Mouse (Mus musculus) urinary bladder, postnatal 10 days (tissue): Measurements from ENCODE around the gene Kcnn3.

Experiments
- DNase-seq: peaks from one replicate; pipeline ENCODE4 v3.0.0; 2022; ENCODE audit warnings: low spot score

Gene Kcnn3

DNA sequence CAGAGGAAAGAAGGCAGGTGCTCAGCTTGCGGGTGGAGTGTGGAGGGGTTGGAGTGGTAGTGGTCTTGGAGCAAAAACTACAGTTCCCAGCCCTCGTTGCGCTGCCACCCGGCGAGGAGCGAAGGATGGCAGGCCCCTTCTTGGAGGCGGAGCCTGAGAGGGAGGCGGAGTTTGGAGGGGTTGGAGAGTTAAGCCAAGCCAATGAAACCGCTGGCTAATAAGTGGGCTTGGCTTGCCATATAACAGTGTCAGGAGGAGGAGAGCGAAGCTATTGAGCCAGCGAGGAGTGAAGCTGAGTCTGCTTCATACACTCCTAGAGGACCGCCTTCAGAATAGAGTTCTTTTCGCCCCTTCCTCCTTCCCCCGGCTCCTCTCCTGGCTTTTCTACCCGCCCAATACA is at the start of gene Kcnn3:
Gene Kcnn3, plus strand, starts transcription at position 271 of the 400 bp plus-strand sequence.
- DNase-seq = peak; percentile 52

GRCm38 (mm10) chr3:89472280-89472679 is 47.7 kb upstream of the Kcnn3 start:
- no peak for DNase-seq

- no peak for DNase-seq
These were observed 46.1 kb upstream of the Kcnn3 start for GRCm38 (mm10) chr3:89473838-89474237.

GRCm38 (mm10) chr3:89479055-89479454 is 40.9 kb upstream of the Kcnn3 start:
- DNase-seq = no peak

- no peak for DNase-seq
These were observed 38.5 kb upstream of the Kcnn3 start for GRCm38 (mm10) chr3:89481488-89481887.

DNA sequence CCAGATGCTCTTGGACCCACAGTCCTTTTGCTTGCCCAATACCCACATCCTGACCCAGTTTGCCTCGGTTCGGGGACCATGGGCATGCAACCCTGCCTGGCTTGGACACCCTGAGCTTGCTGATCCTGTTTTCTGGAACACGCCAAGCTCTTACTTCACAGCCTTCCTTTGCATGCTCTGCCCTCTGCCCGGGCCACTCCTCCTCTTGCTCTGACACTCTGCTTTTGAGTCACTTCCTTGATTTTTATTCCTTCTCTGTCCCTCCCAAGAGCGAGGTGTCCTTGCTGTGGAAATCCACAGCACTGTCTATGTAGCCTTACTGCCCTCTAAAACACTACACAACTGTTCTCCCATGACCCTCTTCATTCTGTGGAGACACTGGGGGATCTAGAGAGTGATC is 37.7 kb upstream of the Kcnn3 start:
- no peak for DNase-seq

DNA sequence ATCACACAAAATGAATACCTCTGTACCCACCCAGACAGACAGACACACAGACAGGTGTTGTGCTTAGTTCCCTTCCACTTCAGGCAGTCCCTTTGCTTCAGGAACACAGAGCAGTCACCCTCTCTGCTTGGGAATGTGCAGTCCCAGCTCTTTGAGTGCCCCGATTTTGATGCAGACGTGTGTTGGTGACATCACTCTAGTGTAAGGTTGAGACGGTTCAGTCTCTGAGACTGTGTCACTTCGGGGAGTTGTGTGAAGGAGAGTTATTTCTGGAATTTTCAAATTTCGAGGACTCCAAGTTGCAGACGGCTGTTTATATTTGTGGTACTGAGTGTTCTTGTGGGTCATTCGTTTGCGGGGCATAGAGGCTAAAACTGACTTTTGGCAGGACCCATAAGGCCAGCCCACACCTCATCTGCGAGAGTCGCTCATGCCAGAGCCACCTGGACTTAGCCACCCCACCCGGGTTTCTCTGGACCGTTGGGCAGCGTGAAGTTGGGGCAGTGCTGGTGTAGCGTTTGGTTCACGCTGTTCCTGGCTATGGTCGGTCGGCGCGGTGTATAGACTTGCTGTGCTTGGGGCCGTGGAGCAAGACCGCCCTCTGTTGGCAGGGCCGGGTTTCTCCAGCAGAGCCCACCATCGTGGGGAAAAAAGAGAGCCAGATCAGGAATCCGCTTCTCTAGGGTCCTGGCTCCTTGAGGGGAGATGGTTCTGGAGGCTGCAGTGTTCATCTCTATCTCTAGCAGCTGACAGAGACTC is 35.0 kb upstream of the Kcnn3 start:
- peak; percentile 51 for DNase-seq

DNA sequence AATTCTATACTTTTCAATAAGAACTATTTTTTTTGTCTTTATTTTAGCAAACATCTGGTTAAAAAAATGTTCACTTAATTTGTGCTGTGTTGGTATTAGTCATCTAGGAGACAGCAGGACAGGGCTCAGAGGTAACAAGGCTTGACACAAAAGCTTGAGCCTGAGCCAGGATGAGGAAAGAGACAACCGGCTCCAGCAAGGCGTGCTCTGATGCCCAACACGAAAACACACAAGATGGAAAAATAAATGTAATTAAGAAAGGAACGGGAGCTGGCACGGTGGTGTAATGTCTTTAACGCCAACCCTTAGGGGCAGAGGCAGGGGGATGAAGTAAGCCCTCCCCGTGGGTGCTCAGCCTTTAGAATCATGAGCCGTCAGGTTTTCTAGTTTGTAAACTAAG is 33.9 kb upstream of the Kcnn3 start:
- DNase-seq = no peak

DNA sequence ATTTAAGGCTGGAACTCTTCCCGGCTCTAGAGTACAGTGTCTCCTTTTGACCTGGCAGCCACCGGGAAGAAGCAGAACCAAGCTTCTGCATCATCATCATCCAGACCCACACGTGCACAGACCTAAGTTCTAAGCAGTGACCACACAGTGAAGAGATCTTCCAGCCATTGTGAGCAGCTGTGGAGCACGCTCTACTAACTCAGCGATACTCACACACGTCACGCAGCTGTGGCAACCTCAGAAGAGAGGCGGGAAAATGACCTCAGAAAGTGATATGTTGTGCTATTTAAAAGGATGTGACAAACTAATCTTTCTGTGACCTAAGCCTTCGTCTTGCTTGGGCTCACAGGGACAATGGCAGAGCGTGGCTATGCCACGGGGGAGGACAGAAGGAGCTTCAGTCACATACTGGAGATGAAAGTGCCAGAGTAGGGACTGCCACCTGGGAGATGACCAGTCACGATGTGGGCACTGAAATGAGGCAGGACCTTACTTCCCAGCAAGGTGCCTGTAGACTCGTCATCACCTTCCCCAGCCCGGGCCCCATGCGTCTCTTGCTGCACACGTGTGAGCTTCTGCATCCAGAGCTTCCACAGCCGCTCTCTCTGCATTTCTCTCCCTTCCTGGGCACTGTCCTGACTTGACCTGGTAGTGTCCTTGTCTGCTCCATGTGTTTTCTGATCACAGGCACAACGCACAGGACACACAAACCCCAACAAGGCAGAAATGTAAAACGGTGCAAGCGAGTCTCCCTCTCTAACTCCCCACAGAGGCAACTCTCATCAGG is 32.9 kb upstream of the Kcnn3 start:
- DNase-seq = no peak

GRCm38 (mm10) chr3:89490790-89491189 is 29.2 kb upstream of the Kcnn3 start:
- DNase-seq = no peak

- DNase-seq = no peak
These were observed 28.4 kb upstream of the Kcnn3 start for GRCm38 (mm10) chr3:89491559-89491958.

DNA sequence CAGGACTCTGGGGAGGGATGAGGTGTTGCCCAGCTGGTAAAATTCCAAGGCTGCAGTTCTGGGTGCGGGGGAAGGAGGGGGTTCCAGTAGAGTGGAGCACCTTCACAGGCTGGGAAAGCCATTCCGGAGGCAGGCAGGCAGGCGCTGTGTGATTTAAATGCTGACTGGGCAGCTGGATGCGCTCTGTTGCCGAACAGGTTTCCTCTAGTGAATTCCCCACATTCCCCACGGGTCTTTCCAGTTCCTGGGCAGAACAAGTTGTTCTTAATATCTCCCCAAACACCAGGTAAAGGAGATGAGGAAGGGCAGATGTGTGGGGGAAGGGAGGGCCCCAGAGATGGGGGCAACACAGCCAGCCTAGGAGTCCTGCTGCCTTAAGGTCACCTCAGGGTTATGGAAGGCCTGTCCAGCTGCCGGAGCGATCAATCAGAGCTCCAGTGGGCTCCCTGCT is 27.2 kb upstream of the Kcnn3 start:
- DNase-seq = no peak

- DNase-seq = no peak
These were observed 25.3 kb upstream of the Kcnn3 start for GRCm38 (mm10) chr3:89494630-89495029.

- no peak for DNase-seq
These were observed 23.6 kb upstream of the Kcnn3 start for GRCm38 (mm10) chr3:89496366-89496765.

DNA sequence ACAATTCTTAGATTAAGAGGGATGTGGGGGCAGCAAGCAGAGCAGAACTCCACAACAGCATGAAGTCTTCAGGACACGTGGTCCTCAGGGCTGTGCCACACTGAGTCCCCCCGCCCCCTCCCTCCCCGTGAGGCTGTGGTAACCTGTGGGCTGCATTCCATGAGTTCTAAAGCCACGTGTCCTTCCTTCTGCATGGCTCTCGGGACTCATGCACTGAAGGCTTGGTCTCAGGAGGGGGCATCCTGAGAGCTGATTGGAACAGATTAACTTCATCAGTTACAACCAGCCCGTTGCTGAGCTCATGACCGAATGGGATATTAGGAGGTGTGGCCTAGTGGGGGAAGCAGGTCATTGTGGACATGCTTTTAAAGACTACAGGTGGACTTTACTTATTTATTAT is 20.3 kb upstream of the Kcnn3 start:
- DNase-seq = no peak

DNA sequence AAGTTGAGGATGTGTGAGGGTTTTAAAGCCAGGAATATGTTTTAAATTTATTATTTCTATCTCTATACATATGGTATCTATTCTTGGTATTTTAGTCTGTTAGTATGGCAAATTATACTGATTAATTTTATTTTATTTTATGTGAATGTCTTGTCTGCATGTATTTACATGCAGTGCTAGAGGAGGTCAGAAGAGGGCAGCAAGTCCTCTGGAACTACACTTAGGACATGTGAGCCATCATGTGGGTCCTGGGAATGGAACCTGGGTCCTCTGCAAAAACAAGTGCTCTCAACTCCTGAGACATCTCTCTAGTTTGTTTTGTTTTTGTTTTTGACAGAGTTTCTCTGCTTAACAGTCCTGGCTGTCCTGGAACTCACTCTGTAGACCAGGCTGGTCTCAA is 18.5 kb upstream of the Kcnn3 start:
- no peak for DNase-seq

DNA sequence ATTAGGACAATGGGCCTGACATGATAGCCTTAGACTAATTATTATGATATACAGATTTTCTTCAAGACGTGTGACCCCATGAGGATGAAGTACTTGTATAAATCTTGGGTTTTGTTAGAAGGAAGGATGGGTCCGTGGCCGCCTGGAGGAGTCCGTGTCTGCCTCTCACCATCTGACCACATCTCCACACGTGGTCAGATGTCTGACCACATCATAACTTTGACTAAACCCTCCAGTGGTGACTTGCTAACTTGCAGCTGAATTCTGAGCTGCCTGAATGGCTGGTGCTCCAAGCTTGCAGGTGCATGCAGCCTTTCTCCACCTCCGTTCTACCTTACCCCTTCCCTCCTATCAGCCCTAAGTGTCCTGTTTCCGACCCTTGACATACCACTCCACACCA is 17.4 kb upstream of the Kcnn3 start:
- no peak for DNase-seq

GRCm38 (mm10) chr3:89508041-89508440 is 11.9 kb upstream of the Kcnn3 start:
- no peak for DNase-seq

DNA sequence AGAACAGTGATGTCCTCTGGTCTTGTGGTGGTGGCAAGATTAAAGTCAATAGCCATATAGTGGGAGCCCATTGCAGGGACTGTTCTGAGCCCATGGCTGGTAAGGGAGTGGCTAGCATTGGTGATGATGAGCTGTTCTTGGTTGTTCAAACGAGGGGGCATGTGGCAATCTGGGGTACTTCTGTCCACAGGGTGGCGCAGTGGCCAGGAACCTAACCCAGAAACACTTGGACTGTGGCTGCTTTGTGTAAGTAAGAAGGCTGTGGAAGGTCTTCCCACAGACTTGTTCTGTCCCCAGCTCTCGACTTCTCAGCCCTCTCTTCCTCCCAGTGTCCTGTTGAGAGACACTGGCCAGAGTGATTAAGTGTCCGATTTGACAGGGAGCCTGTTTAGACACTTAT is 9.0 kb upstream of the Kcnn3 start:
- DNase-seq = no peak

DNA sequence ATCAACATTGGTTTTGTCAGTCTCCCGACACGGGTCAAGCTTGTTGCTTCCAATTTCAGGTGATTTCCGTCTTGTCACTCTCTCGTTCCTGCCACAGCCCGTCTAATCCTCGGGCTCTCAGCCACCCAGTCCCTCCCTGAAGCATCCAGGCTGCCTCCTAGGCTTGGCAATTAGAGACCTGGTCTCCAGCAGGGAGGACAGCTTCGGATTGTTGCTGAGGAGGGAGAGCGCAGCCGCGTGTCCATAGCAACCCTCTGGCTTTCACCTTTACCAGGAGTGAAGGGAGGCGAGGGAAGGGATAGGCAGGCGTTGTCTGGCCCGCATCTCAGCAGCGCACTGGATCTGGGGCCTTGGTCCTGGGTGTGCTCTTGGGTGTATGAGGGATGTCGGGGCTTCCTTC is 8.6 kb upstream of the Kcnn3 start:
- DNase-seq = no peak

DNA sequence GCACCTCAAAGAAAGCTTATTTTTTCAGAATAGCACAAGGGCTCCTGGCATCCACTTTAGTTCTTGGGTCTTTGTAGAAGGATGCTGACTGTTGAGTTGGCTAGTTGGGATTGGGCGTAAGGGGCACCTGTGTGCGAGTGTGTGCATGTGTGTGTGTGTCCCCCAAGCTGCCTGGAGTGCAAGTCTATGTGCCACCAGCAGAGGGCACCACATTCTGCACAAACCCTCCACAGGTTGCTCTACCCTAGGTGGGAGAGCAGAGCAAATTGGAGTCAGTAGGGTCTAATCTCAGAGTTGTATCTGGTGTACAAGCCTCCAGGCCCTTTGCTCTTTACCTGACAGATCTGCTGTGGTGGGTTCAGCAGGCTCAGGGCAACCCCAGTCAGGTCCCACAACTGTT is 7.7 kb upstream of the Kcnn3 start:
- DNase-seq = no peak

DNA sequence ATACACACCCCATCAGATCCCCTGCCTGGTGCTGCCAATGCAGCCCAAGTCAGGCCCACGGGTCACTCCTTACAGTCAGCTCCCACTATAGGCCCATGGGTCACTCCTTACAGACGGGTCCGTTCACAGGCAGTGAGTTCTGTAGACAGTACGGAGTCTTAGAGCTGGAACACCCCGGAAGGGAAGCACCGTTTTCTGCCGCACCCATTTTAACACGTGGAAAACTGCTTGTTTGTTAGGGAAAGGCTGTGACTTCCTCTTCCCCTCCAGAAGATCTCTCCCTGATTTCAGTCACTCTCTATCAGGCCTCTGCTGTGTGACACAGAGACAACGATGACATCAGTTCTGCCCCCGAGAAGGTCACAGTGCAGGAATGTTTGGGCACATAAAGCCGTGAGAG is 4.5 kb upstream of the Kcnn3 start:
- no peak for DNase-seq

GRCm38 (mm10) chr3:89516321-89516720 is 3.6 kb upstream of the Kcnn3 start:
- DNase-seq = no peak
